Mouse (Mus musculus) MEL (cell line): ENCODE measurements around the gene Dach2. TPM values are rescaled to one million over a fixed set of nuclear protein-coding genes. Genes with fewer than 3 reads are reported as not detected.

Experiments
- DNase-seq: peaks from one replicate; pipeline ENCODE4 v3.0.0; 2011; ENCODE audit warnings: low read depth, low spot score
- H3K27ac ChIP-seq: 2 replicates; pipeline ENCODE4 v1.5.1; 2012; ENCODE audit warnings: low read depth, mild to moderate bottlenecking, control low read depth, low read length, moderate library complexity; ENCODE audit not compliant: control insufficient read depth
- H3K27me3 ChIP-seq, 2 experiments: fragments of 150-350 bp in 1 of 2; sonication (generic) in 1 of 2; 2 replicates each; pipeline ENCODE4 v1.6.1; 2012; ENCODE audit warnings: low read length in 2 of 2, mild to moderate bottlenecking in 2 of 2, improper control_type of control experiment in 1 of 2, moderate library complexity in 1 of 2; ENCODE audit not compliant: insufficient read depth in 2 of 2, control insufficient read depth in 1 of 2
- H3K36me3 ChIP-seq, 2 experiments: 2 replicates each; pipeline ENCODE4 v1.6.1; 2012 to 2014; ENCODE audit warnings: low read length in 2 of 2, improper control_type of control experiment in 1 of 2, inconsistent platforms in 1 of 2, mild to moderate bottlenecking in 1 of 2; ENCODE audit not compliant: insufficient read depth in 2 of 2, control insufficient read depth in 1 of 2
- H3K4me1 ChIP-seq, 2 experiments: fragments of 150-350 bp in 1 of 2; sonication (generic) in 1 of 2; 2 replicates each; pipeline ENCODE4 v1.6.1; 2012; ENCODE audit warnings: low read length in 2 of 2, improper control_type of control experiment in 1 of 2, mild to moderate bottlenecking in 1 of 2; ENCODE audit not compliant: insufficient read depth in 2 of 2, control insufficient read depth in 1 of 2
- H3K4me3 ChIP-seq, 2 experiments: fragments of 150-350 bp in 1 of 2; sonication (generic) in 1 of 2; 2 replicates each; pipeline ENCODE4 v1.5.1; 2012; ENCODE audit warnings: low read depth in 2 of 2, low read length in 2 of 2, mild to moderate bottlenecking in 2 of 2, moderate library complexity in 2 of 2, control low read depth in 1 of 2, improper control_type of control experiment in 1 of 2; ENCODE audit not compliant: control insufficient read depth in 1 of 2, insufficient read depth in 1 of 2
- H3K79me2 ChIP-seq: 2 replicates; pipeline ENCODE4 v1.6.1; 2012; ENCODE audit warnings: mild to moderate bottlenecking, low read length, moderate library complexity; ENCODE audit not compliant: control insufficient read depth, poor library complexity, insufficient read depth
- H3K9ac ChIP-seq: 2 replicates; pipeline ENCODE4 v1.6.1; 2012; ENCODE audit warnings: low read depth, mild to moderate bottlenecking, control low read depth, low read length, moderate library complexity; ENCODE audit not compliant: control insufficient read depth, poor library complexity, severe bottlenecking
- H3K9me3 ChIP-seq: fragments of 150-350 bp; sonication (generic); replicated peaks from 2 replicates; pipeline ENCODE4 v1.6.1; 2012; ENCODE audit warnings: mild to moderate bottlenecking, low read length, improper control_type of control experiment, moderate library complexity; ENCODE audit not compliant: insufficient read depth
- BHLHE40 ChIP-seq: IDR thresholded peaks from 2 replicates; pipeline ENCODE4 v1.6.1; 2012; ENCODE audit warnings: low read depth, mild to moderate bottlenecking, inconsistent platforms, low read length, improper control_type of control experiment, borderline replicate concordance
- CHD1 ChIP-seq: IDR thresholded peaks from 2 replicates; pipeline ENCODE4 v1.6.1; 2012; ENCODE audit warnings: low read depth, mild to moderate bottlenecking, inconsistent platforms, low read length, improper control_type of control experiment
- CHD2 ChIP-seq: IDR thresholded peaks from 2 replicates; pipeline ENCODE4 v1.6.1; 2011; ENCODE audit warnings: low read length, improper control_type of control experiment
- CTCF ChIP-seq, 3 experiments: IDR thresholded peaks in 2 of 3; conservative IDR thresholded peaks in 1 of 3; 2 replicates each; pipeline ENCODE4 v1.5.1; 2011 to 2012; ENCODE audit warnings: low read length in 3 of 3, low read depth in 2 of 3, mild to moderate bottlenecking in 2 of 3, improper control_type of control experiment in 1 of 3, inconsistent platforms in 1 of 3, mixed read lengths in 1 of 3, moderate library complexity in 1 of 3; ENCODE audit not compliant: control insufficient read depth in 1 of 3, insufficient read depth in 1 of 3, poor library complexity in 1 of 3, severe bottlenecking in 1 of 3
- E2F4 ChIP-seq: IDR thresholded peaks from 2 replicates; pipeline ENCODE4 v1.6.1; 2011; ENCODE audit warnings: low read depth, low read length, improper control_type of control experiment, borderline replicate concordance
- EP300 ChIP-seq, 2 experiments: IDR thresholded peaks; 2 replicates each; pipeline ENCODE4 v1.6.1; 2011; ENCODE audit warnings: improper control_type of control experiment in 2 of 2, low read length in 2 of 2, low read depth in 1 of 2, mild to moderate bottlenecking in 1 of 2
- GABPA ChIP-seq: IDR thresholded peaks from 2 replicates; pipeline ENCODE4 v1.6.1; 2012; ENCODE audit warnings: low read depth, mild to moderate bottlenecking, inconsistent platforms, low read length, improper control_type of control experiment, moderate library complexity
- HCFC1 ChIP-seq: IDR thresholded peaks from 2 replicates; pipeline ENCODE4 v1.6.1; 2012; ENCODE audit warnings: low read depth, mild to moderate bottlenecking, inconsistent platforms, low read length, improper control_type of control experiment, moderate library complexity
- KAT2A ChIP-seq: conservative IDR thresholded peaks from 2 replicates; pipeline ENCODE4 v1.6.1; 2012; ENCODE audit warnings: low read depth, low read length, improper control_type of control experiment, inconsistent platforms
- MAFK ChIP-seq: IDR thresholded peaks from 2 replicates; pipeline ENCODE4 v1.6.1; 2011; ENCODE audit warnings: low read depth, mild to moderate bottlenecking, low read length, improper control_type of control experiment, borderline replicate concordance
- MAZ ChIP-seq: IDR thresholded peaks from 2 replicates; pipeline ENCODE4 v1.6.1; 2012; ENCODE audit warnings: low read depth, mild to moderate bottlenecking, inconsistent platforms, low read length, improper control_type of control experiment
- MEF2A ChIP-seq: IDR thresholded peaks from 2 replicates; pipeline ENCODE4 v1.6.1; 2014; ENCODE audit warnings: low read depth, mild to moderate bottlenecking, inconsistent platforms, low read length, improper control_type of control experiment; ENCODE audit not compliant: poor library complexity, insufficient replicate concordance, severe bottlenecking; ENCODE audit errors: extremely low read depth
- MXI1 ChIP-seq: IDR thresholded peaks from 2 replicates; pipeline ENCODE4 v1.6.1; 2011; ENCODE audit warnings: mild to moderate bottlenecking, low read depth, low read length, improper control_type of control experiment
- MYB ChIP-seq: IDR thresholded peaks from 2 replicates; pipeline ENCODE4 v1.6.1; 2011; ENCODE audit warnings: mild to moderate bottlenecking, low read depth, low read length, improper control_type of control experiment
- NRF1 ChIP-seq: IDR thresholded peaks from 2 replicates; pipeline ENCODE4 v1.6.1; 2014; ENCODE audit warnings: low read depth, mild to moderate bottlenecking, inconsistent platforms, low read length, improper control_type of control experiment, moderate library complexity; ENCODE audit not compliant: poor library complexity, insufficient read depth, severe bottlenecking
- POLR2AphosphoS2 ChIP-seq: IDR thresholded peaks from 2 replicates; pipeline ENCODE4 v1.6.1; 2011; ENCODE audit warnings: low read length, improper control_type of control experiment
- POLR2AphosphoS5 ChIP-seq: IDR thresholded peaks from 2 replicates; pipeline ENCODE4 v1.6.1; 2012; ENCODE audit warnings: low read depth, borderline replicate concordance, mild to moderate bottlenecking, inconsistent platforms, low read length, moderate library complexity, mixed read lengths
- RAD21 ChIP-seq: IDR thresholded peaks from 2 replicates; pipeline ENCODE4 v1.6.1; 2011; ENCODE audit warnings: mild to moderate bottlenecking, low read depth, low read length, improper control_type of control experiment
- SIN3A ChIP-seq: IDR thresholded peaks from 2 replicates; pipeline ENCODE4 v1.6.1; 2012; ENCODE audit warnings: low read length, improper control_type of control experiment, inconsistent platforms
- SMC3 ChIP-seq: IDR thresholded peaks from 2 replicates; pipeline ENCODE4 v1.6.1; 2011; ENCODE audit warnings: low read depth, low read length, improper control_type of control experiment
- TAL1 ChIP-seq: IDR thresholded peaks from 2 replicates; pipeline ENCODE4 v1.6.1; 2012; ENCODE audit warnings: mild to moderate bottlenecking, inconsistent platforms, low read length, moderate library complexity, mixed read lengths
- TCF12 ChIP-seq: IDR thresholded peaks from 2 replicates; pipeline ENCODE4 v1.6.1; 2014; ENCODE audit warnings: low read depth, mild to moderate bottlenecking, inconsistent platforms, low read length, improper control_type of control experiment, moderate library complexity
- UBTF ChIP-seq: IDR thresholded peaks from 2 replicates; pipeline ENCODE4 v1.6.1; 2012; ENCODE audit warnings: low read depth, mild to moderate bottlenecking, inconsistent platforms, low read length, improper control_type of control experiment, moderate library complexity, borderline replicate concordance; ENCODE audit not compliant: insufficient read depth
- USF1 ChIP-seq: IDR thresholded peaks from 2 replicates; pipeline ENCODE4 v1.6.1; 2014; ENCODE audit warnings: low read depth, mild to moderate bottlenecking, inconsistent platforms, low read length, improper control_type of control experiment, moderate library complexity
- USF2 ChIP-seq, 2 experiments: IDR thresholded peaks; 2 replicates each; pipeline ENCODE4 v1.6.1; 2011 to 2012; ENCODE audit warnings: improper control_type of control experiment in 2 of 2, low read length in 2 of 2, borderline replicate concordance in 1 of 2, inconsistent platforms in 1 of 2, low read depth in 1 of 2, mild to moderate bottlenecking in 1 of 2; ENCODE audit not compliant: insufficient read depth in 1 of 2
- ZKSCAN1 ChIP-seq: IDR thresholded peaks from 2 replicates; pipeline ENCODE4 v1.6.1; 2012; ENCODE audit warnings: low read depth, mild to moderate bottlenecking, inconsistent platforms, low read length, improper control_type of control experiment, moderate library complexity
- ZMIZ1 ChIP-seq: IDR thresholded peaks from 2 replicates; pipeline ENCODE4 v1.6.1; 2012; ENCODE audit warnings: low read depth, mild to moderate bottlenecking, inconsistent platforms, low read length, improper control_type of control experiment, moderate library complexity
- polyA plus RNA-seq, 2 experiments: library from polyadenylated mRNA; stranded (reverse) in 1 of 2; unstranded in 1 of 2; fragments of >175 nt in 1 of 2; fragments of >200 nt in 1 of 2; gene quantifications; 2 replicates each; pipeline versions ENCODE4 v1.2.1 to v1.2.4; 2012; ENCODE audit warnings: low replicate concordance in 2 of 2, low read depth in 1 of 2; ENCODE audit not compliant: insufficient read length in 2 of 2, insufficient read depth in 1 of 2, missing spikeins in 1 of 2
- total RNA-seq: library from RNA; depleted of rRNA; stranded (reverse); fragments of 300-350 nt; gene quantifications from 2 replicates; pipeline ENCODE4 v1.2.3, GENCODE M21; 2012

The Dach2 gene
- total and polyA plus RNA-seq, 3 experiments: 0.04 TPM; not detected in 2

DNA sequence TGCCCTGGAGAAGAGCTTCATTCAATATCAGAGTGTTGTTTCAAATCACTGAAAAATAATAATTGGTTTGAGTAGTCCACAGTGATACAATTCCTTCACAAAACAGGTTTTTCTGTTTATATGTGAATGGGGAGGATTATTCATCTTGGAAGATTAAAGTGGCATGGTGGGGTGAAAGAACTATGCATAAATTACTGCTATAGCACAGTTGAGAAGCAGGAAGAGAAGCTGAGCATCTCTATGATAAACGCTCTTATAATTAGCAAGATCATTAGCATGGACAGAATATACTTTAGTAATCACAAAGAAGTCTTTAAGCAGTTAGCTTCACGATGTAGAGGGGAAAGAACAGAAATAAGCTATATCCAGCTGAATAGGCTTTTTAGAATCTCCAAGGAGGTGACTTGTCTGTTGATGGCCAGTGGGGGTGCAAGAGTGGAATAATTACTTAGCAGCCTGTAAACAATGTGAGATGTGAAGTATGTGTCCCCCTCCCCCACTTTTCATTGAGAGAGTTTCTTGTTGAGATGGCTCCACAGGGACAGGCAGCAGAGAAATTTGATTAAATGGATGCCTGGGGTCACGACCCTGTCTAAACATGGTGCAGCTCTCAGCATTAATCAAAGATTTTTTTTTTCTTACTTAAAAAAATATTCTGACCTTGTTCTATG, 124.3 kb downstream of the Dach2 start:
- Histone ChIP-seq H3K27me3 (no peaks in the 10 kb centered on the region), H3K27ac (no peak overlapping the region), H3K36me3 (no peaks in the 10 kb centered on the region), H3K4me1 (no peaks in the 10 kb centered on the region), H3K9ac (no peak overlapping the region), H3K9me3 (no peaks in the 10 kb centered on the region)
- TF ChIP-seq CHD2 (no peak), POLR2AphosphoS2 (no peak), MAZ (no peak), ZMIZ1 (no peak), HCFC1 (no peak), CHD1 (no peak), POLR2AphosphoS5 (no peak), UBTF (no peak), EP300 (IDR thresholded peaks at IDR 0.05; ENCODE audit: low read depth in 1 of 2, low read length in 2 of 2) (no peak), MYB (no peak), SIN3A (no peak), RAD21 (no peak), ZKSCAN1 (no peak), CTCF (IDR thresholded peaks at IDR 0.05 in 2 of 3, conservative IDR thresholded peaks at IDR 0.05 in 1 of 3; ENCODE audit: control insufficient read depth in 1 of 3, insufficient read depth in 1 of 3, low read depth in 2 of 3, low read length in 3 of 3, poor library complexity in 1 of 3, severe bottlenecking in 1 of 3) (no peak), BHLHE40 (no peak)
- TF ChIP-seq, all 39 proteins: peak for 0
- DNase-seq: peak; percentile 11
- H3K79me2 ChIP-seq: no peaks in the 10 kb centered on the region
- H3K4me3 ChIP-seq: no peak overlapping the region

DNA sequence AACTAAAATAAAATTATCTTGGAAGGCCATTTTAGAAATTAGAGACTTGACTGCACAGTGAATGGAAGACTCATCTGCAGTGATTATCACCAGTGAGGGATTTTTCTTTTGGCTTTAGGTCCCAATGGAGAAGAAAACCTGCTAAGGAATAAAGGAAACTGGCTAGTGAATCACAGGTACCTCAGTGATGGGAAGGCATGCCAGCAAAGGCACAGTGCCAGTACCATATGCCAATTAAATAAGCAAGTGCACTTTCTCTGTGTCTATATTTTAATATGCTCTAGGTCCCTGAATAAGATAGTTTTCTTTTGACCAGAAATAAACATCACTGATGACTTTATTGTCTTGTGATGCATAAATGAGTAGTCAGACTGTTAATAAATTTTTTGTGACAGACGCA, 184.8 kb downstream of the Dach2 start:
- DNase-seq: no peak
- Histone ChIP-seq H3K4me1 (no peaks in the 10 kb centered on the region; a peak in 1 of 4 replicates), H3K9me3 (no peaks in the 10 kb centered on the region), H3K27ac (no peak overlapping the region), H3K79me2 (no peaks in the 10 kb centered on the region), H3K4me3 (no peak overlapping the region), H3K27me3 (no peaks in the 10 kb centered on the region), H3K9ac (no peak overlapping the region), H3K36me3 (no peaks in the 10 kb centered on the region)
- no peak for TF ChIP-seq CHD1
- TF ChIP-seq KAT2A: no peak
- TF ChIP-seq NRF1: no peak
- TF ChIP-seq MXI1: no peak
- no peak for TF ChIP-seq CTCF (IDR thresholded peaks at IDR 0.05 in 2 of 3, conservative IDR thresholded peaks at IDR 0.05 in 1 of 3; ENCODE audit: control insufficient read depth in 1 of 3, insufficient read depth in 1 of 3, low read depth in 2 of 3, low read length in 3 of 3, poor library complexity in 1 of 3, severe bottlenecking in 1 of 3)
- no peak for TF ChIP-seq E2F4
- no peak for TF ChIP-seq POLR2AphosphoS5
- no peak for TF ChIP-seq EP300 (IDR thresholded peaks at IDR 0.05; ENCODE audit: low read depth in 1 of 2, low read length in 2 of 2)
- no peak for TF ChIP-seq TCF12
- no peak for TF ChIP-seq GABPA
- no peak for TF ChIP-seq SMC3
- no peak for TF ChIP-seq MAFK
- no peak for TF ChIP-seq CHD2
- no peak for TF ChIP-seq USF1
- no peak for TF ChIP-seq RAD21
- no peak for TF ChIP-seq USF2 (IDR thresholded peaks at IDR 0.05; ENCODE audit: borderline replicate concordance in 1 of 2, insufficient read depth in 1 of 2, low read depth in 1 of 2, low read length in 2 of 2)
- no peak for TF ChIP-seq MAZ
- no peak for TF ChIP-seq MEF2A
- TF ChIP-seq TAL1: no peak
